Mouse (Mus musculus) splenic B cell, adult 2 months (primary cell): Measurements from ENCODE around the gene St8sia2.

Experiments used
- DNase-seq: peaks from one replicate; pipeline ENCODE4 v3.0.0-alpha.2; 2011; ENCODE audit warnings: low read depth, low spot score
- H3K27me3 ChIP-seq: 2 replicates; pipeline ENCODE4 v1.6.1; 2012; ENCODE audit warnings: mild to moderate bottlenecking, low read length, moderate library complexity, mixed read lengths; ENCODE audit not compliant: control insufficient read depth, poor library complexity, insufficient read depth, severe bottlenecking
- H3K36me3 ChIP-seq: 2 replicates; pipeline ENCODE4 v1.6.1; 2012; ENCODE audit warnings: mild to moderate bottlenecking, low read length, moderate library complexity, mixed read lengths; ENCODE audit not compliant: control insufficient read depth, poor library complexity, insufficient read depth, severe bottlenecking

Gene St8sia2

DNA sequence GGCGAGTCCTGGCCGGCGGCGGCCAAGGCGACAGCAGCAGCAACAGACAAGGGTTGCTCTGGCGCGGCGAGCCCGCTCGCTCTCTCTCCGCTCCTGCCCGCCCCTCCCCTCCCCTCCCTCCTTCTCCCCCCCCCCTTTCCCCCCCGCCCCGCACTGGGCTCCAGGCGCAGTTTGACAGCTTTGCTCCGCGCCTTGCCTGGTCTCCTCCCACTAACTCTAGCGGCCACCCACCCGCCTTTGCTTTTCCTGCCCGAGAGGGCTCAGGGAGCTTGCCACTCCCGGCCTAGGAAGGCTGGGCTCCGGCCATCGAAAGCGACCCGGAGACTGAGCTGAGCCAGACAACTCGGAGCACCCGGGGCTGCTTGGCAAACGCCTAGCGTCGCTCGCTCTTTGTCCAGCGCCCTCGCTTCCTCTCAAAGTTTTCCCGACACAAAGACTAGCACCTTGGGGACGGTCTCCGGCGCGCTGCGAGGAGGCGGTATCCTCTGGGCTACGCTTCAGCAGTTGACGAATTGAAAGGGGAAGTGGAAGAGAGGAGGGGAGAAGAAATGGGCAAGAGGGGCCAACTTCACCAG lies at the start of gene St8sia2:
Gene St8sia2, minus strand, starts transcription at position 90 of the 575 bp plus-strand sequence.
- no peaks in the 10 kb centered on the region for H3K27me3 ChIP-seq
- no peaks in the 10 kb centered on the region for H3K36me3 ChIP-seq
- DNase-seq: no peak

DNA sequence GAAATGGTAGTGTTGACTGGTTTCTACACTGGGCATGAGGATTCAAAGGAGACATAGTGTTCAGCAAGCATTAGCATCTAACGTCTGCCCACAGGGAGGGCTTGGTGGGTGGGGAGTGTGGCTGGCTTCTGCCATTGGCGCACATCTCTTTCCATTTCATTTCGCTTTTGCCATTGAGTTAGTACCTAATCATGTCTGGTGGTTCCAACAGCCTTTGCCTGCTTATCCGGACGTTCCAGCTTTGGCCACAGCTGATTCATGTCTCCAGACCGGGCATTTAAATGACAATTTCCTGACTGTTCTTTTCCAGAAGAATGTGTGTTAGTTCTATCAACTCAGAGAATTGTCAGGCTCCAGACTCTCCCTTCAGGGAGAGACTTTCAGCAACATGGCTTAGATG lies 47.6 kb upstream of the St8sia2 start:
- no peaks in the 10 kb centered on the region for H3K27me3 ChIP-seq
- DNase-seq: no peak
- H3K36me3 ChIP-seq: no peaks in the 10 kb centered on the region

DNA sequence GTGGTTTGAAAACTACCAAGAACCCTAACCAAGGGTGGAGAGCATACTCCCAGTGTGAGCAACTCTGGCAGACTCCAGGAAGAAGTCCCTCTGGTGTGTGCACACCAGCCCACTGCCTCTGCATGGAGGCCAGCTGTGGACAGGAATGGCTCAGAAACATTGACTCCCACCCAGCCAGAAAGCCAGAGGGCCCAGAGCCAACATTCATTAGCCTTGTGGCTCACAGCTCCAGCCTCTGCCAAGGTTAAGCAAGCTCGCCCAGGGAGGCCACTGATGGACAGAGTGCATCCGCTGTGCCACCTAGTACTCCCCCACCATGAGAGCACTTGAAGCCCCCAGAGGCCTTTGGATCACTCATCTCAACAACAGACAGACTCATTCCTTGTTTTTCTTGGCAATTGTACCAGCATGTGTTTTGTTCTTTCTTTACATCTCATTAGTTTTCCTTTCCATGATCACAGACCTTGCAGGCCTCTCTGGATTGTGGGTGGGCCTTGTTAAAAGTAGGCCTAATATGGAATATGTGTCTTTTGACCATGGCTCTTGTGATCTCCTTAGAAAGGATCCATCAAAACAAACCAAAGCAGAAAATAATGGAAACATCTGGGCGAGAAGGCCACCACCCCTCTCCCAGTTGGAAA lies 46.9 kb upstream of the St8sia2 start:
- no peaks in the 10 kb centered on the region for H3K36me3 ChIP-seq
- no peak for DNase-seq
- no peaks in the 10 kb centered on the region for H3K27me3 ChIP-seq

DNA sequence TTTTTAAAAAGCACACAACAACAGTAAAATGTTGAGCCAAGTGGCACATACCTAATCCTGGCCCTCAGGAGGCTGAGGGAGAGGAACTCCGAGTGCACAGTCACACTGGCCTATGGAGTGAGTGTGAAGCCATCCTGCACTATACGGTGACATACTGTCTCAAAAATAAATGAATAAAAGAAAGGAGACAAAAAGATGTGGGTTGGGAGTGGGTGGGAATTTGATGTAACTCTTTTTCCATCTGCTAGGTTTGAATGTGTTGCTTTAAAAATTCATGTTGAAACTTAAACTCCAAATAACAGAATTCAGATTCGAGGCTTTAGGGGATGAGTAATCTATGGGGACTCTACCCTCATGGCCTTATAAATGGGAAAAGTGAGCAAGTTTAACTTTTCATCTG lies 46.2 kb upstream of the St8sia2 start:
- Histone ChIP-seq H3K27me3 (no peaks in the 10 kb centered on the region), H3K36me3 (no peaks in the 10 kb centered on the region)
- no peak for DNase-seq

DNA sequence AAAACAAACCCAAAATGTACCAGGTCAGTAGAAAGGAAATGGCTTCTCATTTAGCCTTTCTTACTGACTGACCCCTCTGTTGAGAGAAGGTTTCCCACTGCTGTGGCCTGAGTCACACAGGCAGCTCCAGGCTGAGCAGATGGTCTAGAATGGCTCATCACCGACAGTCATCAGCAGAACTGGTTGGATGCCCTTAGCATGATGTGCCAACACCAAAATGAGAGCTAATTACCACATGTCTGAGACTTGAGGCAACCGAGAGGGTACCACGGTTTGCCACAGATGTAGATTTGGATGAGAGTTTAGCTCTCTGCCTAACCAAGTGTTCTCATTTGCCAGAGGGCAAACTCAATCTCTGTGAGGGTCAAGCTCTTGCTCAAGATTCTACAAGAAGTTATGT lies 42.3 kb upstream of the St8sia2 start:
- no peaks in the 10 kb centered on the region for H3K36me3 ChIP-seq
- no peaks in the 10 kb centered on the region for H3K27me3 ChIP-seq
- no peak for DNase-seq

DNA sequence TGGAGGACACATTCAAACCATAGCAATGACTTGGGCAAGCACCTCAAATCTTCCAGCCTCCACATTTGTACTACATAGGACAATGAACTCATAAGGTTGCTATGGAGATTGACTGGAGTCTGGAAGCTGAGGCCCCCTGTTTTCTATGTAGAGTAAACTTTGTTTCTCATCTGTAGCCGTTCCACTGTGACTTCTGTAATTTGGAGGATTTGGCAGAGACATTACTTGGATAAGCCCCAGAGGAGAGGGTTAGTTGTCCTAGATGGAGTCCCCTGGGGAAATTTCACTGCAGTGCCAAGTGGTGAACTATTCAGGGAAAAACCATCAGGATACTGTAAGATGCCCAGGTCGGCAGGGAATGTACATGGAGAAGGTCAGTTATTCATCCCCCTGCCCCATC lies 34.1 kb upstream of the St8sia2 start:
- Histone ChIP-seq H3K27me3 (no peaks in the 10 kb centered on the region), H3K36me3 (no peaks in the 10 kb centered on the region)
- no peak for DNase-seq

DNA sequence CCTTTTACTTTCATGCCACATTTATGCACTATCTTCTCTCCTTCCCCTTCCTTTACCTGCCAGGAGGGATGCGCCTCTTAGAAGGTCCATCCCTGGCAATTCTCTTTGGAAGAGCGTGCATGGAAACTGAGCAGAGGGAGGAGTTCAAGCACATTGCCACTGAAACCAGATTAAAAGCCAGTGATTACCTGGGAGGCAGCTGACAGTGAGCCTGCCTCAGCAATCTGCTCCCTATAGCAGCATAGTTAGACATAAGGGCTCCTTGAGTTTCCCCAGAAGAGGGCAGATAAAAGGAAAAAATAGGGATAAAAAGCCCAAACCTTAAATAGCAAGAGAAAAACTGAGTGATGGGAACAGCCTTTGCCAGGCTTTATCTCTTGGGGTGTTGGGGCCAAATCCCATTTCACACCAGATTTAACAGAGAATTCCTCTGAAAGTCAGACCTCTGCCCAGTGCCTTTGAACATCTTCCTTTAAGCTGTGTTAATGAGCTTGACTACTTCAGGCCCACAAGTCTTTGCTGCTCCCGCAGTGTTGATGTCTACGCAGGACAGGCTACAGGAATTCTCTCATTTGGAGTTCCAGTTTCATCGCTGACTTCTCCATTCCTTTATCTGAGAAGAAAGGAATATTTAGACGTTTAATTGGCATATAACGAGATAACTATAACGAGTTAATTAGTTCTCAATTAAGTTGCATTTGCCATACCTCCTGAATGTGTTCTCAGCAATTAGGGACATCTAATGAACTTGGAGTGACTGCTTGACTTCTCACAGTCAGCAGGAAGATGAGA lies 31.9 kb upstream of the St8sia2 start:
- no peak for DNase-seq
- no peaks in the 10 kb centered on the region for H3K27me3 ChIP-seq
- no peaks in the 10 kb centered on the region for H3K36me3 ChIP-seq

DNA sequence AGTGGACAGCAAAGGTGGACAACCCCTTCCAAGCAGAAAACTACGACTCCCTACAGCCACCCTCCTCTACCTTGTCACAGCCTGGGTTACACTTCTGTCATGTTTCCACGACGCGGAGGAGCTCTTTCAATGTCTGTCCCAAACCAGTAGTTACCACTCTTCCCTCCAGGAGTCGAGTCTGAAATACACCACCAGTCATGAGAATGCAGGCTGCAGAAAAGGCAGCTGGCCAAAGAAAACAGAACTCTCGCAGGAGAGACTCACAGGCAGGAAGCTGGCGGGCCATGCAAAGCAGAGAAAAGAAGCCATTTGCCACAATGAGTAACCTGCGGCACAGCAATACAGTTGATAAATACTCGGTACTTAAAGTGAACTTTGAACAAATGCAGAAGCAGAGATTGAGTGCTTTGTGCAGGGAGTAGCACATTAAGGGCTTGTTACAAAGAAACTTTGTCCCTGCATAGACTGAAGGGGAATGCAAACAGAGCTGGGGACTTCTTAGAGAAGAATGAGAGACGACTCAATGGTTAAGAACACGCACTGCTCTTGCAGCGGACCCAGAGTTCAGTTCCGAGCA lies 30.2 kb upstream of the St8sia2 start:
- no peak for DNase-seq
- H3K36me3 ChIP-seq: no peaks in the 10 kb centered on the region
- no peaks in the 10 kb centered on the region for H3K27me3 ChIP-seq

DNA sequence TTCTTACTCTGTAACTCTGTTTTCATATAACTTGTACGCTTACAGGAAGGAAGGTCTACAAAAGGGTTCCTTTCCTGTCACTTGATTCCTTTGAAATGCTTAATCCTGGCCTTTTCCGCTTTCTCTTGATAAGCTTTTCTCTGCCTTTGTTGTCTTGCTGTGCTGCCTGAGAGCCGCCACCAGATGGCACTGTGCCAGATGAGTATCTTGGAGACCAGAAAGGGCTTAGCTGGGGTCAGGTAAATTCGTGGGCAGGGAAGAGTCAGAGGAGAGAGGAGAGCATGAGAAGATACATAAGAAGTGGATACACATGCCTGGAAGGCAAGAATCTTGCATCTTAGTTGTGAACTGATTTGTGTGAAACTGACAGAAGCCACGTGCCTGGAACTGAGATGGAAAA lies 11.5 kb upstream of the St8sia2 start:
- DNase-seq: peak; percentile 32
- Histone ChIP-seq H3K27me3 (no peaks in the 10 kb centered on the region), H3K36me3 (no peaks in the 10 kb centered on the region)

DNA sequence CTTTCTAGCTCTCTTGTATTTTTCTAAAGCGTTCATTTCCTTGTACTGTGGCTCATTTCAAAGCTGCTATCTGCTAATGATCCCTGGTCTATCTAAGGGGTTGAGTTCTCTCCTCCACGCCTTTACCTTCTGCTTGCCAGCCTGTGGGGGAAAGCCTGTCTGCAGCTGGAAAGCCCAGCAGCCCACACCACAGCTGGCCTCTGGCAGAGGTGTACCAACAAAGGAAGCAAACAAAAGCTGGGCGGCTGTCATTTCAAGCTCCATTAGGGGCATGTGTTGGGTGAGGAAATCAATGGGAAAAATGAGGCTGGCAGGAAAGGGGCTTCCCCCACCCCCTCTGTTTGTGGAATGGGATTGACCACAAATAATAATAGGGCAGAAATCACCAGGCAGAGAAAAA lies 10.7 kb upstream of the St8sia2 start:
- Histone ChIP-seq H3K36me3 (no peaks in the 10 kb centered on the region), H3K27me3 (no peaks in the 10 kb centered on the region)
- DNase-seq: no peak

DNA sequence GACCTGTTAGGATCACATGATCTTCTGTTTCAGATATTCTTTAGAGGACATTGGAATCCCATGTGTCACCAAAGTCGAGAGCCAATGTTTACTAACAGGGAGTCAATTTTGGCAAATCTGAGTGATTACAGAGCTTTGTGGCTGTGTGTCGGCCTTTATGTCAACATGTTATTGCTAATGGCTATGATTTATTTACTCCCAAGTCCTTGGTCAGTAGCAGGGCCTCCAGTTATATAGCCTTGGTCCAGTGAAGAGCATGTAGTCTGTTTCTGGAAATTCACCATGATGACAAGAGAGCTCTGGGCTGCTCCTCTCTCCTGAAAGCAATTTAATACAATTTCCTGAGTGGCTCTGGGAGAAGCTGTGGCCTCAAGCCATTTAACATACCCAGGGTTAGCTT lies 9.1 kb upstream of the St8sia2 start:
- no peaks in the 10 kb centered on the region for H3K27me3 ChIP-seq
- H3K36me3 ChIP-seq: no peaks in the 10 kb centered on the region
- no peak for DNase-seq

DNA sequence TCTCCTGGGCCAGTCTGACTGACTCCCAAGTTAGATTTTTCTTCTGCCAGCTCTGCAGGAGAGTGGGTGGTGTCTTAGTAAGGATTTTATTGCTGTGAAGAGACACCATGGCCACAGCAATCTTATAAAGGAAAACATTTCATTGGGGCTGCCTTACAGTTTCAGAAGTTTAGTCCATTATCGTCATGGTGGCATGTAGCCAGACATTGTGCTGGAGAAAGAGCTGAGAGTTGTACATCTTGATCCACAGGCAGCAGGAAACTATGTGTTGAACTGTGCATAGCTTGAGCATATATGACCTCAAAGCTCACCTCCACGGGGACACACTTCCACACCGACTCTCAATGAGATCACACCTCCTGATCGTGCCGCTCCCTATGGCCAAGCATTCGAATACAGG lies 8.3 kb upstream of the St8sia2 start:
- H3K36me3 ChIP-seq: no peaks in the 10 kb centered on the region
- no peak for DNase-seq

DNA sequence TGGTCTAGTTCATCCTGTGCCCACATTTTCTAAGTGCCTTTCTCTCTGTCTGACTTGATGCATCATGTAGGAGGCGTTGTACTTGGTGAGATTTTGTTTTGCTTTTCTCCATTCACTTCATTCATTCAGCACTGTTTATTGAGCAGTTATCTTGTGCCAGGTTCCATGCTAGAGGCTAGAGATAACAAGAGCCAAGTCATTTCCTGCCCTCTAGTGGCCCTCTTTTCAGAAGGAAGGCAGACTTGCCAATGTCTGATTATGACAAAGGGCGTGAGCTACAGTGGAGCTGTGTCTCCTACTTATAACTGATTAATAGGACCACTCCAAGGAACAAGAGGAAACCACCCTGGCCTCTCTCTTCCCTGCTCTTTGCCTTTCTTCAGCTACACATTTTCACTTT lies 3.1 kb upstream of the St8sia2 start:
- Histone ChIP-seq H3K36me3 (no peaks in the 10 kb centered on the region), H3K27me3 (no peaks in the 10 kb centered on the region)
- no peak for DNase-seq

More for the DNA sequence above, 8.3 kb upstream of the St8sia2 start:
- no peaks in the 10 kb centered on the region for H3K27me3 ChIP-seq

DNA sequence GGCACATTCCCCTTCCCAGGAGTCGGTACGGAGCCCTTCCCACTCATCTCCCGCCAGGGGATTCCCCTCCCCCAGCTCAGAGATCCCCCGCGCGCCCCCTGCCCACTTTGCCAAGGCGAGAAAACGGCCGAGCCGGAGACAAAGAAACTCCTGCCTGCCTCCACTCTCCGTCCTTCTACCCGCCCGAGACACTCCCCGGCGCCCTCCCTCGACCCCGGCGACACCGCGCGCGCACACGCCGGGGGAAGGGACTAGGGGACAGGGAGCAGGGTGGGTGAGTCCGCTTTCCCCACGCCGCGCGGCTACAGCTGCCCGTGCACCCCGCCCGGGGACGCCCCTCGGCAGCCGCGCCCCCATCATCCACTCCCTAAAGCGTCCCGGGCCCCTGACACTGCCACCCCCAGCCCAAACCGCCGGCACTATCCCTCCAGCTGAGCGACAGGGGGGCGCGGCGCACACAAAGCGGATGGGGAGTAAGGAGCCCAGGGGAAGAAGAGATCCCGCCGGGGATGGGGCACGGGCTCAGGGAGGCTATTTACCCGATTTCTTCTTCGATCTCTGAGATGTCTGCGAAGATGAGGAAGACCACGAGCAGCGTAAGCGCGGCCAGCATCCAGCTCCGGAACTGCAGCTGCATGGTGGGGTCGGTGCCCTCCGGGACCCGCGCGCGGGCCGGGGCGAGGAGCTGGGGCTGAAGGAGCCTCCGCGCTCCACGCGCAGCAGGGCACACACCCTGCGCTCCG lies 461 bp downstream of the St8sia2 start:
- Histone ChIP-seq H3K36me3 (no peaks in the 10 kb centered on the region), H3K27me3 (no peaks in the 10 kb centered on the region)
- no peak for DNase-seq
